Mouse (Mus musculus) embryonic facial prominence, embryonic 11.5 days (tissue): ENCODE measurements at regions not wholly inside any gene's neighbourhood (a gene's known extent, or its start where the extent isn't known, plus 50 kb on each side); places are given as distances from the start of the nearest gene placed in this dataset.

Source experiments
- ATAC-seq: fragments of 200-750 bp; cut with Nextera tagmentation; replicated peaks from 2 replicates; pipeline ENCODE4 v1.8.0; 2017; ENCODE audit warnings: low read depth; ENCODE audit not compliant: insufficient number of reproducible peaks, low FRiP score, low TSS enrichment
- DNase-seq: peaks from one replicate; pipeline ENCODE4 v3.0.0-alpha.2; 2015; ENCODE audit warnings: low spot score
- H3K27ac ChIP-seq: fragments of 300-500 bp; sonication (generic); replicated peaks from 2 replicates; pipeline ENCODE4 v1.5.1; 2014; ENCODE audit warnings: mild to moderate bottlenecking, low read depth, low read length, control low read depth
- H3K27me3 ChIP-seq: fragments of 300-500 bp; sonication (generic); 2 replicates; pipeline ENCODE4 v1.6.1; 2014; ENCODE audit warnings: mild to moderate bottlenecking, low read length, moderate library complexity, mixed read lengths; ENCODE audit not compliant: control insufficient read depth, insufficient read depth
- H3K36me3 ChIP-seq: fragments of 300-500 bp; sonication (generic); replicated peaks from 2 replicates; pipeline ENCODE4 v1.6.1; 2014; ENCODE audit warnings: low read depth, mild to moderate bottlenecking, low read length, moderate library complexity, mixed read lengths; ENCODE audit not compliant: control insufficient read depth, insufficient read depth
- H3K4me1 ChIP-seq: fragments of 300-500 bp; sonication (generic); 2 replicates; pipeline ENCODE4 v1.6.1; 2014; ENCODE audit warnings: low read length, mixed read lengths; ENCODE audit not compliant: control insufficient read depth, insufficient read depth
- H3K4me2 ChIP-seq: fragments of 300-500 bp; sonication (generic); 2 replicates; pipeline ENCODE4 v1.6.1; 2014; ENCODE audit warnings: low read depth, mild to moderate bottlenecking, control low read depth, low read length, moderate library complexity
- H3K4me3 ChIP-seq: fragments of 300-500 bp; sonication (generic); 2 replicates; pipeline ENCODE4 v1.5.1; 2014; ENCODE audit warnings: low read depth, low read length, control low read depth
- H3K9ac ChIP-seq: fragments of 300-500 bp; sonication (generic); replicated peaks from 2 replicates; pipeline ENCODE4 v1.6.1; 2014; ENCODE audit warnings: mild to moderate bottlenecking, control low read depth, low read length
- H3K9me3 ChIP-seq: fragments of 300-500 bp; sonication (generic); replicated peaks from 2 replicates; pipeline ENCODE4 v1.6.1; 2016; ENCODE audit warnings: mild to moderate bottlenecking, low read length, inconsistent platforms, mixed read lengths; ENCODE audit not compliant: control insufficient read depth
- WGBS: fragments of 180-500 bp; shearing (Covaris S2); extraction: QIAGEN DNeasy Blood & Tissue Kit; methylation state at CpG from one replicate; pipeline ENCODE4 v1.1.7; 2014; 5-methylcytosine and 5-hydroxymethylcytosine counted together

GRCm38 (mm10) chr7:89046405-89047217 is 357.4 kb downstream of the Tmem135 start:
- ATAC-seq = no peak
- no peaks in the 10 kb centered on the region for H3K9me3 ChIP-seq
- H3K4me1 ChIP-seq = no peaks in the 10 kb centered on the region
- WGBS = 74% methylated on average over 3 of the region's 3 CpGs
- H3K4me2 ChIP-seq = no peak overlapping the region
- H3K9ac ChIP-seq = no peak overlapping the region
- H3K27me3 ChIP-seq = no peaks in the 10 kb centered on the region
- no peak overlapping the region for H3K4me3 ChIP-seq
- no peak for DNase-seq
- no peaks in the 10 kb centered on the region for H3K36me3 ChIP-seq
- H3K27ac ChIP-seq = no peak overlapping the region

GRCm38 (mm10) chr7:89042977-89043376 is 361.0 kb downstream of the Tmem135 start:
- H3K4me1 ChIP-seq = no peaks in the 10 kb centered on the region
- DNase-seq = no peak
- H3K36me3 ChIP-seq = no peaks in the 10 kb centered on the region
- no peak overlapping the region for H3K4me2 ChIP-seq
- H3K9me3 ChIP-seq = no peaks in the 10 kb centered on the region
- no peak overlapping the region for H3K27ac ChIP-seq
- no peak overlapping the region for H3K9ac ChIP-seq
- H3K27me3 ChIP-seq = no peaks in the 10 kb centered on the region
- no peak overlapping the region for H3K4me3 ChIP-seq
- 64% methylated on average over 1 of the region's 1 CpGs for WGBS
- no peak for ATAC-seq

- Histone ChIP-seq H3K27me3 (no peaks in the 10 kb centered on the region), H3K27ac (no peak overlapping the region), H3K9me3 (no peaks in the 10 kb centered on the region), H3K9ac (no peak overlapping the region), H3K36me3 (no peaks in the 10 kb centered on the region), H3K4me1 (no peaks in the 10 kb centered on the region), H3K4me3 (no peak overlapping the region), H3K4me2 (no peak overlapping the region)
- DNase-seq = no peak
- WGBS = 88% methylated on average over 5 of the region's 5 CpGs
- no peak for ATAC-seq
Observed at GRCm38 (mm10) chr7:89041287-89041686, 362.7 kb downstream of the Tmem135 start.

GRCm38 (mm10) chr7:89040139-89040538 is 363.9 kb downstream of the Tmem135 start:
- Histone ChIP-seq H3K36me3 (no peaks in the 10 kb centered on the region), H3K9me3 (no peaks in the 10 kb centered on the region), H3K27me3 (no peaks in the 10 kb centered on the region), H3K4me2 (no peak overlapping the region), H3K27ac (no peak overlapping the region), H3K4me3 (no peak overlapping the region), H3K4me1 (no peaks in the 10 kb centered on the region), H3K9ac (no peak overlapping the region)
- WGBS = 36% methylated on average over 6 of the region's 6 CpGs
- no peak for ATAC-seq
- DNase-seq = no peak

- Histone ChIP-seq H3K9me3 (no peaks in the 10 kb centered on the region), H3K27ac (no peak overlapping the region), H3K4me2 (no peak overlapping the region), H3K9ac (no peak overlapping the region), H3K36me3 (no peaks in the 10 kb centered on the region), H3K4me1 (no peaks in the 10 kb centered on the region), H3K27me3 (no peaks in the 10 kb centered on the region), H3K4me3 (no peak overlapping the region)
- WGBS = 69% methylated on average over 2 of the region's 2 CpGs
- ATAC-seq (no peak), DNase-seq (no peak)
Observed at GRCm38 (mm10) chr7:89035138-89035996, 368.7 kb downstream of the Tmem135 start.

- ATAC-seq (no peak), DNase-seq (no peak)
- Histone ChIP-seq H3K27me3 (no peaks in the 10 kb centered on the region), H3K9ac (no peak overlapping the region), H3K4me2 (no peak overlapping the region), H3K4me1 (no peaks in the 10 kb centered on the region), H3K4me3 (no peak overlapping the region), H3K27ac (no peak overlapping the region), H3K9me3 (no peaks in the 10 kb centered on the region), H3K36me3 (no peaks in the 10 kb centered on the region)
- 85% methylated on average over 3 of the region's 3 CpGs for WGBS
Observed at GRCm38 (mm10) chr7:89023230-89024030, 380.6 kb downstream of the Tmem135 start.

GRCm38 (mm10) chr7:88998815-88999392 is 405.1 kb downstream of the Tmem135 start:
- DNase-seq (no peak), ATAC-seq (no peak)
- Histone ChIP-seq H3K27me3 (no peaks in the 10 kb centered on the region), H3K9ac (no peak overlapping the region), H3K27ac (no peak overlapping the region), H3K4me2 (no peak overlapping the region), H3K4me1 (no peaks in the 10 kb centered on the region), H3K9me3 (no peaks in the 10 kb centered on the region), H3K4me3 (no peak overlapping the region), H3K36me3 (no peaks in the 10 kb centered on the region)
- 89% methylated on average over 4 of the region's 4 CpGs for WGBS
